Mouse (Mus musculus) bone marrow macrophage, adult 2 months (primary cell): Measurements from ENCODE around the gene Sgce. TPM values are rescaled to one million over a fixed set of nuclear protein-coding genes. Genes with fewer than 3 reads are reported as not detected.
"Not testable (repeated sequence)": the region's sequence is repeated elsewhere in the genome, so short reads cannot be mapped to it uniquely, and the experiment has no call there.

Source experiments
- H3K27ac ChIP-seq: 2 replicates; pipeline ENCODE4 v1.5.1; 2012; ENCODE audit warnings: low read depth, low read length; ENCODE audit not compliant: insufficient read depth
- H3K4me1 ChIP-seq: 2 replicates; pipeline ENCODE4 v1.6.1; 2012; ENCODE audit warnings: low read length; ENCODE audit not compliant: control insufficient read depth, insufficient read depth
- H3K4me3 ChIP-seq: 2 replicates; pipeline ENCODE4 v1.5.1; 2012; ENCODE audit warnings: mild to moderate bottlenecking, low read length, moderate library complexity; ENCODE audit not compliant: insufficient read depth
- CTCF ChIP-seq: IDR thresholded peaks from 2 replicates; pipeline ENCODE4 v1.5.1; 2012; ENCODE audit warnings: low read depth, mild to moderate bottlenecking, low read length, moderate library complexity
- POLR2A ChIP-seq: IDR thresholded peaks from 2 replicates; pipeline ENCODE4 v1.6.1; 2012; ENCODE audit warnings: mild to moderate bottlenecking, low read depth, low read length, borderline replicate concordance
- polyA plus RNA-seq: library from polyadenylated mRNA; stranded (reverse); fragments of >200 nt; gene quantifications from 2 replicates; pipeline ENCODE4 v1.2.4, GENCODE M21; 2012; ENCODE audit not compliant: missing spikeins, insufficient read depth, insufficient read length

The Sgce gene
- 0.44 and 1.1 TPM in 2 replicates for polyA plus RNA-seq

GRCm38 (mm10) chr6:4746696-4747439 lies at the start of gene Sgce, which contains the start of gene Peg10:
TSS of gene Sgce (minus strand) at chr6:4747207.
TSS of gene Peg10 (plus strand) at chr6:4747306.
- H3K4me1 ChIP-seq, result no peaks in the 10 kb centered on the region
- H3K27ac ChIP-seq, result no peak within 1 kb of the TSS
- H3K4me3 ChIP-seq, result peak within 1 kb of the TSS; percentile 58
- TF ChIP-seq POLR2A, result no peak
- no peak for TF ChIP-seq CTCF

- peak overlapping the region; percentile 93 for H3K27ac ChIP-seq
- no peak overlapping the region for H3K4me3 ChIP-seq
- TF ChIP-seq POLR2A (no peak), CTCF (no peak)
- H3K4me1 ChIP-seq, result peaks cover 17% of the 10 kb centered on the region
Observed at GRCm38 (mm10) chr6:4796281-4796680, 49.3 kb upstream of the Sgce start.

GRCm38 (mm10) chr6:4762252-4762651 lies 15.2 kb upstream of the Sgce start:
- no peak overlapping the region for H3K4me3 ChIP-seq
- no peak overlapping the region for H3K27ac ChIP-seq
- H3K4me1 ChIP-seq, result no peaks in the 10 kb centered on the region
- TF ChIP-seq CTCF (no peak), POLR2A (no peak)

- H3K4me3 ChIP-seq, H3K4me1 ChIP-seq, H3K27ac ChIP-seq: not testable (repeated sequence)
Observed at GRCm38 (mm10) chr6:4761415-4762142, 14.6 kb upstream of the Sgce start.

- Histone ChIP-seq H3K27ac (no peak overlapping the region), H3K4me3 (no peak overlapping the region), H3K4me1 (no peaks in the 10 kb centered on the region)
- TF ChIP-seq CTCF (no peak), POLR2A (no peak)
Observed at GRCm38 (mm10) chr6:4754886-4755285, 7.9 kb upstream of the Sgce start.

- H3K4me3 ChIP-seq, result no peak overlapping the region
- H3K27ac ChIP-seq, result no peak overlapping the region
- no peaks in the 10 kb centered on the region for H3K4me1 ChIP-seq
- TF ChIP-seq POLR2A (no peak), CTCF (no peak)
Observed at GRCm38 (mm10) chr6:4754286-4754685, 7.3 kb upstream of the Sgce start.

- TF ChIP-seq POLR2A (no peak), CTCF (no peak)
Observed at GRCm38 (mm10) chr6:4751355-4751754, 4.3 kb upstream of the Sgce start.

GRCm38 (mm10) chr6:4749091-4749490 lies 2.1 kb upstream of the Sgce start:
- TF ChIP-seq POLR2A (no peak), CTCF (no peak)
- Histone ChIP-seq H3K4me1 (no peaks in the 10 kb centered on the region), H3K27ac (no peak overlapping the region), H3K4me3 (no peak overlapping the region)

More at GRCm38 (mm10) chr6:4751355-4751754, 4.3 kb upstream of the Sgce start:
- Histone ChIP-seq H3K4me3 (no peak overlapping the region), H3K27ac (no peak overlapping the region), H3K4me1 (no peaks in the 10 kb centered on the region)

- no peak overlapping the region for H3K27ac ChIP-seq
- TF ChIP-seq POLR2A, result no peak
- no peak for TF ChIP-seq CTCF
- peak overlapping the region; percentile 52 for H3K4me3 ChIP-seq
- H3K4me1 ChIP-seq, result no peaks in the 10 kb centered on the region
Observed at GRCm38 (mm10) chr6:4748506-4748961, 1.5 kb upstream of the Sgce start.

- H3K4me3 ChIP-seq, result peak overlapping the region; percentile 52
- H3K27ac ChIP-seq, result no peak overlapping the region
- TF ChIP-seq CTCF (no peak), POLR2A (no peak)
- H3K4me1 ChIP-seq, result no peaks in the 10 kb centered on the region
Observed at GRCm38 (mm10) chr6:4747677-4748505, 884 bp upstream of the Sgce start.
